Mouse (Mus musculus) layer of hippocampus, adult 6 months (tissue): ENCODE results near the gene Sdk2. TPM values are rescaled to one million over a fixed set of nuclear protein-coding genes. Genes with fewer than 3 reads are reported as not detected.

ENCODE experiments used
- long read RNA-seq, 2 experiments: library from polyadenylated mRNA; unstranded; transcript quantifications; one replicate each; pipeline ENCODE4 v2.0.0; 2019 to 2020
- polyA plus RNA-seq: library from polyadenylated mRNA; unstranded; fragments of <200 nt; fragmentation: Nextera tagmentation; gene quantifications from 2 replicates; pipeline ENCODE4 v1.2.3, GENCODE M21; 2021

Sdk2 gene
- 1.2 and 1.3 TPM in 2 replicates for polyA plus RNA-seq
- long read RNA-seq, experiment 1, partial matches to known transcripts: 0 of 5 reads
- long read RNA-seq, experiment 1, other reads (novel, unspliced or antisense): 5 of 5 reads
- long read RNA-seq, experiment 2, full-length matches to known transcripts: 2 of 18 reads
- long read RNA-seq, experiment 2, partial matches to known transcripts: 5 of 18 reads
- long read RNA-seq, experiment 2, other reads (novel, unspliced or antisense): 11 of 18 reads

DNA sequence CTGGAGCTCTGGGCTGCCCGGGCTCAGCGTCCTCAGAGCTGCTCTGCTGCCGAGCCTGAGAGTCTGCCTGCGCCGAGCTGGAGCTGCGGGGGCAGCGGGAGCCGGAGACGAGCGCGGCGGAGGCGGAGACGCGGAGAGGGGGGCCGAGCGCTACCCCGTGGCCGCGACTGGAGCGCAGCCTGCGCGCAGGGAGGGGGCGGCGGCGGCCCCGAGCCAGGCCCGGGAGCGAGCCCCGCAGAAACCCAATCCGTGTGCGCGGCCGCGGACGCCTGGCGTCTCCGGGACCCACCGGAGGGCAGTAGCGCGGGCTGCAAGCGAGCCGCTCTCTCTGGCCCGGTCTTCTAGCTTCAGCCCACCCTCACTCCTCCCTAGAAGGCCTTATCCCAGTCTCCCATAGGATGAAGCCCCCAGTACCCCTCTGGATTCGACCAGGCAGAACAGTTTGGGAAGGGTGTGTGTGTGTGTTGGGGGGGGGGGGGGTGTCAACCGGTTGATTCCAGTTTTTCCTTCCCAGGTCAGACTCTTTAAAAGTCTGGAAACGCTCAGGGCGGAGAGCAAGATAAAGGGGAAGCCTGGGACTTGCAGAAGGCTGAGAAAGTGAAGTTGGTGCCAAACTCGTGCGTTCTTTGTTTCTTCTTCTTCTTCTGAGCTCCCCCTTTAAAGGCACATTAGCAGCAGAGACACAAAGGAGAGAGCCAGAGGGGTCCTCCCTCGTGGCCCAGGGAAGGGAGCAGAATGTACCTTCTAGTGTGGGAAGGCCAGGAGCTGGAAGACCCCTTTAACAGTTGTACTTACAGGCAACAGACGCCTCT lies at the start of gene Sdk2:
Sdk2 (minus strand) TSS at position 96 of the 812 bp plus-strand sequence.

DNA sequence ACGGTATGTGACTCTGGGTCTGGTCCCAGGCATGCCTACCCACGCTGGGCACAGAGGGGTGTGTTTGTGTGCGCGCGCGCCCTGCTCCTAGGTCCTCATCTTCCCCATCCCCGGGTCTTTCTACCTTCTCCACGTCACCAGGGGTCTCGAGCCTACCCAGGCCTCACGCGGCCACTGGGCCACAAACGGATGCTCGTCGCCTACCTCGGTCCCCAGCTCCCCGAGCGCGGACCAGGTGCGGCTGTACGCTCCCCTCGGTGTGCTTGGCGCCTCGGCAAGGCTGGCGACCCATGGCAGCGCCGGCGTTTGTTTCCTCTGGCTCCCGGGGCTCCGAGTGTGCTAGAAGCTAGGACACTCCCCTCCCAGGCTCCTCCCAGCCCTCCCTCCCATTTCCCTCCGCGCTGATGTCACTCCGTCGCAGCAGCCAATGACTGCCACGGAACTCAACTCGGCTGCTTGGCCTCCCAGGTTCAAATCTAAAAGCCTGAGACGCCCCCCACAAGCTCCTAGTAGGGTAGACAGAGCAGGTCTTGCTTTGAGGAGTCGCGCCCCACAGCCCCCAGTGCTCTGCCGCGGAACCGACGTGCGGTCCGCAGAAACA lies 315.3 kb downstream of the Sdk2 start, which contains the start of gene Cdc42ep4:
Cdc42ep4 (minus strand) TSS at position 398 of the 601 bp plus-strand sequence.

